Mouse (Mus musculus): ENCODE data around the gene Zfp652.

DNA sequence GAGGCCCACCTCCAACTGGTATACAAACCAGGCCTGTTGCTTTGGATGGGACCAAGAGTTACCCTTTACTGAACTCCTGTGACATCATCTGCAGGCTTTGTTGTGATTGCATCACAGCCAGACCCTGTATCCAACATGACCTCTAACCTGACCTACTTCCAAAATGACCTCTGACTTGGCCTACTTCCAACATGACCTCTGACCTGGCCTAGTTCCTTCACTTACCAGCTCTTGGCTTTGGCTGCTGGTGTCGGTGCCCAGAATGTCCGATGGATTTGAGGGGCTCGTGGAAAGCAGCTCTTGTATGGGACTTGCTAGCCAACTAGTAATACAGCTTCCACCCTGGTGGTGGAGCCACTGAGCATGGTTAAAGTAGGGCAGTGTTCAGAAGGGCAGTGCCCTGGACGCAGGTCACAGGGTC is 66.4 kb downstream of the Zfp652 start:
- TF ChIP-seq CTCF (IDR thresholded peaks at IDR 0.05; ENCODE audit: insufficient read depth, low read depth, low read length): no peak
- no peak for TF ChIP-seq POLR2A (IDR thresholded peaks at IDR 0.05; ENCODE audit: insufficient read depth, low read depth, low read length)
